Mouse (Mus musculus): ENCODE data around the gene Pofut1.

- TF ChIP-seq CTCF (IDR thresholded peaks at IDR 0.05; ENCODE audit: low read depth, low read length), result no peak
- TF ChIP-seq POLR2A (IDR thresholded peaks at IDR 0.05; ENCODE audit: borderline replicate concordance, low read depth, low read length), result no peak
Observed at GRCm38 (mm10) chr2:153286524-153286923, 45.2 kb downstream of the Pofut1 start.

Measured in bone marrow macrophage, adult 2 months (primary cell).